Mouse (Mus musculus): Measurements from ENCODE around the gene Fxyd3. TPM values are rescaled to one million over a fixed set of nuclear protein-coding genes. Genes with fewer than 3 reads are reported as not detected.
A peak's percentile ranks its signal among the peaks of the same experiment; 100 is the strongest.

The Fxyd3 gene
- total and polyA plus RNA-seq, 3 experiments: 1.6 to 5.5 (median 2.5) TPM

- H3K4me3 ChIP-seq: no peak overlapping the region
- no peaks in the 10 kb centered on the region for H3K79me2 ChIP-seq (replicated peaks; ENCODE audit: control insufficient read depth, insufficient read depth, low read length)
- no peak for TF ChIP-seq POLR2A (IDR thresholded peaks at IDR 0.05; ENCODE audit: insufficient read depth, low read depth, low read length)
- no peak for TF ChIP-seq EP300 (IDR thresholded peaks at IDR 0.05; ENCODE audit: insufficient read depth, low read depth, low read length)
- no peak for TF ChIP-seq CTCF (IDR thresholded peaks at IDR 0.05)
- H3K9ac ChIP-seq (ENCODE audit: low read depth, low read length): no peak overlapping the region
- H3K27me3 ChIP-seq (ENCODE audit: control insufficient read depth, insufficient read depth, low read length): no peaks in the 10 kb centered on the region
- no peak for DNase-seq
- intact Hi-C loops (cut with DNase I): no loop called here
- WGBS: 45% methylated on average over 2 of the region's 2 CpGs
- H3K27ac ChIP-seq: peak overlapping the region; percentile 31
- no peaks in the 10 kb centered on the region for H3K36me3 ChIP-seq (ENCODE audit: control insufficient read depth, insufficient read depth, low read length)
- H3K4me1 ChIP-seq (ENCODE audit: control insufficient read depth, insufficient read depth, low read length): peaks cover 18% of the 10 kb centered on the region
Measured at GRCm38 (mm10) chr7:31087262-31087661, 10.8 kb upstream of the Fxyd3 start.

- intact Hi-C loops (cut with DNase I): no loop called here
- Histone ChIP-seq H3K79me2 (replicated peaks; ENCODE audit: control insufficient read depth, insufficient read depth, low read length) (no peaks in the 10 kb centered on the region), H3K27me3 (ENCODE audit: control insufficient read depth, insufficient read depth, low read length) (no peaks in the 10 kb centered on the region), H3K36me3 (ENCODE audit: control insufficient read depth, insufficient read depth, low read length) (no peaks in the 10 kb centered on the region), H3K9ac (ENCODE audit: low read depth, low read length) (no peak overlapping the region), H3K27ac (peak overlapping the region; percentile 87), H3K4me3 (no peak overlapping the region), H3K4me1 (ENCODE audit: control insufficient read depth, insufficient read depth, low read length) (peaks cover 18% of the 10 kb centered on the region)
- no peak for DNase-seq
- 78% methylated on average over 9 of the region's 9 CpGs for WGBS
- no peak for TF ChIP-seq POLR2A (IDR thresholded peaks at IDR 0.05; ENCODE audit: insufficient read depth, low read depth, low read length)
- TF ChIP-seq CTCF (IDR thresholded peaks at IDR 0.05): no peak
- no peak for TF ChIP-seq EP300 (IDR thresholded peaks at IDR 0.05; ENCODE audit: insufficient read depth, low read depth, low read length)
Measured at GRCm38 (mm10) chr7:31086175-31086755, 9.8 kb upstream of the Fxyd3 start.

- intact Hi-C loops (cut with DNase I): no loop called here
- peak; percentile 34; the same call in 1 of the 2 replicates for TF ChIP-seq EP300 (IDR thresholded peaks at IDR 0.05; ENCODE audit: insufficient read depth, low read depth, low read length)
- peak; percentile 34; the same call in 1 of the 2 replicates for TF ChIP-seq POLR2A (IDR thresholded peaks at IDR 0.05; ENCODE audit: insufficient read depth, low read depth, low read length)
- no peak for TF ChIP-seq CTCF (IDR thresholded peaks at IDR 0.05)
- Histone ChIP-seq H3K9ac (ENCODE audit: low read depth, low read length) (no peak overlapping the region), H3K4me3 (no peak overlapping the region), H3K79me2 (replicated peaks; ENCODE audit: control insufficient read depth, insufficient read depth, low read length) (no peaks in the 10 kb centered on the region), H3K27ac (peak overlapping the region; percentile 87), H3K36me3 (ENCODE audit: control insufficient read depth, insufficient read depth, low read length) (no peaks in the 10 kb centered on the region), H3K4me1 (ENCODE audit: control insufficient read depth, insufficient read depth, low read length) (peaks cover 18% of the 10 kb centered on the region), H3K27me3 (ENCODE audit: control insufficient read depth, insufficient read depth, low read length) (no peaks in the 10 kb centered on the region)
- peak; percentile 71 to 77 for DNase-seq
- WGBS: 2% methylated on average over 3 of the region's 3 CpGs
Measured at GRCm38 (mm10) chr7:31085171-31085570, 8.7 kb upstream of the Fxyd3 start.

- H3K79me2 ChIP-seq (replicated peaks; ENCODE audit: control insufficient read depth, insufficient read depth, low read length): no peaks in the 10 kb centered on the region
- TF ChIP-seq EP300 (IDR thresholded peaks at IDR 0.05; ENCODE audit: insufficient read depth, low read depth, low read length): no peak
- TF ChIP-seq POLR2A (IDR thresholded peaks at IDR 0.05; ENCODE audit: insufficient read depth, low read depth, low read length): no peak
- TF ChIP-seq CTCF (IDR thresholded peaks at IDR 0.05): no peak
- intact Hi-C loops (cut with DNase I): no loop called here
- peak overlapping the region; percentile 87 for H3K27ac ChIP-seq
- H3K4me3 ChIP-seq: no peak overlapping the region
- no peaks in the 10 kb centered on the region for H3K36me3 ChIP-seq (ENCODE audit: control insufficient read depth, insufficient read depth, low read length)
- 72% methylated on average over 9 of the region's 9 CpGs for WGBS
- H3K27me3 ChIP-seq (ENCODE audit: control insufficient read depth, insufficient read depth, low read length): no peaks in the 10 kb centered on the region
- H3K9ac ChIP-seq (ENCODE audit: low read depth, low read length): no peak overlapping the region
- no peak for DNase-seq
- H3K4me1 ChIP-seq (ENCODE audit: control insufficient read depth, insufficient read depth, low read length): peaks cover 18% of the 10 kb centered on the region
Measured at GRCm38 (mm10) chr7:31084140-31084539, 7.6 kb upstream of the Fxyd3 start.

GRCm38 (mm10) chr7:31082831-31083588 lies 6.5 kb upstream of the Fxyd3 start:
- peak; percentile 82 to 88 for DNase-seq
- TF ChIP-seq POLR2A (IDR thresholded peaks at IDR 0.05; ENCODE audit: insufficient read depth, low read depth, low read length) (peak; percentile 42; the same call in 1 of the 2 replicates), CTCF (IDR thresholded peaks at IDR 0.05) (no peak), EP300 (IDR thresholded peaks at IDR 0.05; ENCODE audit: insufficient read depth, low read depth, low read length) (peak; percentile 98)
- no peaks in the 10 kb centered on the region for H3K36me3 ChIP-seq (ENCODE audit: control insufficient read depth, insufficient read depth, low read length)
- no peaks in the 10 kb centered on the region for H3K27me3 ChIP-seq (ENCODE audit: control insufficient read depth, insufficient read depth, low read length)
- WGBS: 58% methylated on average over 14 of the region's 14 CpGs
- no peak overlapping the region for H3K4me3 ChIP-seq
- peak overlapping the region; percentile 21 for H3K9ac ChIP-seq (ENCODE audit: low read depth, low read length)
- no peaks in the 10 kb centered on the region for H3K79me2 ChIP-seq (replicated peaks; ENCODE audit: control insufficient read depth, insufficient read depth, low read length)
- intact Hi-C loops (cut with DNase I): no loop called here
- peaks cover 16% of the 10 kb centered on the region for H3K4me1 ChIP-seq (ENCODE audit: control insufficient read depth, insufficient read depth, low read length)
- peak overlapping the region; percentile 87 for H3K27ac ChIP-seq

GRCm38 (mm10) chr7:31082106-31082505 lies 5.6 kb upstream of the Fxyd3 start:
- H3K4me1 ChIP-seq (ENCODE audit: control insufficient read depth, insufficient read depth, low read length): peaks cover 16% of the 10 kb centered on the region
- DNase-seq: no peak
- intact Hi-C loops (cut with DNase I): no loop called here
- H3K27me3 ChIP-seq (ENCODE audit: control insufficient read depth, insufficient read depth, low read length): no peaks in the 10 kb centered on the region
- no peaks in the 10 kb centered on the region for H3K36me3 ChIP-seq (ENCODE audit: control insufficient read depth, insufficient read depth, low read length)
- H3K4me3 ChIP-seq: no peak overlapping the region
- H3K27ac ChIP-seq: peak overlapping the region; percentile 87
- TF ChIP-seq EP300 (IDR thresholded peaks at IDR 0.05; ENCODE audit: insufficient read depth, low read depth, low read length) (no peak), CTCF (IDR thresholded peaks at IDR 0.05) (no peak), POLR2A (IDR thresholded peaks at IDR 0.05; ENCODE audit: insufficient read depth, low read depth, low read length) (no peak)
- no peaks in the 10 kb centered on the region for H3K79me2 ChIP-seq (replicated peaks; ENCODE audit: control insufficient read depth, insufficient read depth, low read length)
- H3K9ac ChIP-seq (ENCODE audit: low read depth, low read length): no peak overlapping the region; the same call in 1 of the 2 replicates

Measured in heart, adult 2 months (tissue).